Mouse (Mus musculus): ENCODE results near the gene Olfr631. TPM values are rescaled to one million over a fixed set of nuclear protein-coding genes. Genes with fewer than 3 reads are reported as not detected.
"Not testable (repeated sequence)": the region's sequence is repeated elsewhere in the genome, so short reads cannot be mapped to it uniquely, and the experiment has no call there.

Gene Olfr631
- total RNA-seq (2021), result not detected
- long read RNA-seq, experiment 1, result 0 reads
- long read RNA-seq, experiment 2, result 0 reads

DNA sequence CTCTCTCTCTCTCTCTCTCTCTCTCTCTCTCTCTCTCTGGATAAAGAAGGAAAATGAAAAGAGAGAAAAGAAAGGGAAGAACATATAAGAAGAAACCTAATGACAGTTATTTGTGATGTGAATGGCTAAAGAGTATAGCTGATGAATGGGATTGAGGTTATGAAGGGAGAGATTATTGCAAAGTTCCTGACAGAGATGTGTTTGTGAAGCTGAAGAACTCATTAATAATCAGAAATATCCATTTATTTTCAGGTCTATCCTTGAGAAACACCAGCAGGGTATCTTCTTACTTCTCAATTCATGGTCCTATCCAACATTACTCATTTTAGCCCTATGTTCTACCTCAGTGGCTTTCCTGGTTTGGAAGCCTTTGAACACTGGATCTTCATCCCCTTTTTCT, at the start of gene Olfr631:
Gene Olfr631, plus strand, starts transcription at position 301 of the 400 bp plus-strand sequence.
- DNase-seq (ENCODE audit: low spot score in 2 of 2), result no peak

DNA sequence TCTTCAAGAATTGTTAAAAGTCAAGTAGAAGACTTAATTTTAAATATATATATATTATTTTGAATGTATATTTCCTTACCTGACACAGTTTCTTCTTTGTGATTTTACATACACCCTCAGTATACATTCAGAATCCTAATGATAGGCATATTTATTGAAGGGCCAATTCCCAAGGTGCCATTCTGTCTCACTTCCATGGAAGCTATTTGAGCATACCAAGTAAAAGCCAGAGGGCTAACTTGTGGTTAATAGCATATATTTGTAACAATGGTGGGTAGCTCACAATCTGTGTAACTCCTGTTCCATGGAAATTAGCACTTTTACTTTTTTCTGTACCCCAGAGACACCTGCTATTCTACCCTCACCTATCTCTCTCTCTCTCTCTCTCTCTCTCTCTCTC, 42.5 kb upstream of the Olfr631 start, which contains the start of gene Olfr66:
Gene Olfr66, minus strand, starts transcription at position 101 of the 400 bp plus-strand sequence.
- DNase-seq (ENCODE audit: low spot score in 2 of 2), result no peak

DNA sequence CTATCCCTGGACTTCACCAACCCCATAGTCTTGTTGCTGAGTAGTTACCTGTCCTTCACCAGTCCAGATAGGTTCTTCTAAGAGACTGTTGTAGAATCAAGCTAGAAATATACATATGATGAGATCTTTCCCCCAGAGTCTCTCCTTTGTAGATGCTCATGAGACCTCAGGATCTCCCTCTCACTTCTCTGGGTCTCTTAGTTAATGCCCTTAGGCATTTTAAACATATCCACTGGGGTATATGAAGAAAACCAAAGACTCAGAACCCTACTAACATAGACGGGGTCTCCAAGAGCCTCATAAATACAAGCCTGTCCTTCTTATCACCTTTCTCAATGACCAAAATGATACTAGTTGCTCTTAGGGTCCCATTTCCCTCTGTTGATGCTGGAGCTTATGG, 34.2 kb upstream of the Olfr631 start, which contains the start of gene Olfr64:
Gene Olfr64, minus strand, starts transcription at position 101 of the 400 bp plus-strand sequence.
- no peak for DNase-seq (ENCODE audit: low spot score in 2 of 2)

DNA sequence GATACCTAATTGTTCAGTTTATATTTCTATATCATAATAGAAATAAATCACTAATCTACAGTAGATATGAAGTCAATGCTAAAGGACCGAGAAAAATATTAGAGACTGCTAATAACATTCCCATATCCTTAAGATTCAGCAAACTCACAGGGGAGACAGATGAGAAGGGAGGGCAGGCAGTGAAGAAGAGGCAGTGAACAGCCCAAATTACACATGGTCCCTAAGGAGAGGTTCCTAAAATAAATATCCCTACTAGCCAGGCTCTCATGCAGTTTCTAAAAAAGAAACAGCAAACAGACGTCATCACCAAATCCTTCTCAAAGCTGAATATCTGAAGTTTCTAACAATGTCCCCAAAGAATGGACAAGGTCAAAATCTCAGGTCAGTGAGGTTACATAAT, 25.4 kb upstream of the Olfr631 start, which contains the start of gene Olfr65:
Gene Olfr65, plus strand, starts transcription at position 301 of the 400 bp plus-strand sequence.
- no peak for DNase-seq (ENCODE audit: low spot score in 2 of 2)

DNA sequence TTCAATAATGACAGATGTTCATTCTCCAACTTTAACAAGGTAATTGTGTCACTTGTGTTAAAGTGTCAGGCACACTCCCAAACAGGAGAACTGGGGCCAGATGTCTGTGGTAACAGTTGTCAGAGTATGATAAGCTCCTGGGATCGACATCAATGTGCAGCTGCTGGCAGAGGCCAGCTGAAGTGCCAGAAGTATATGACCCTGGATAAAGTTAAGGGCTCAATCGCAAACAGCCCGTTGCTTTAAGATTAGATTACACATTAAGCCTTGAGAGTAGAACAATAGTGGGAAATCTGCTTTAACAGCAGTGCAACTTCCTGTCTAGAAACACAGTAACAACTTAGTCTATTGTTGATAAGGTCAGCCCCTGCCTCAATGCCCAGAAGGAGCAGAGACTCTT, 18.6 kb upstream of the Olfr631 start:
- no peak for DNase-seq (ENCODE audit: low spot score in 2 of 2)

DNA sequence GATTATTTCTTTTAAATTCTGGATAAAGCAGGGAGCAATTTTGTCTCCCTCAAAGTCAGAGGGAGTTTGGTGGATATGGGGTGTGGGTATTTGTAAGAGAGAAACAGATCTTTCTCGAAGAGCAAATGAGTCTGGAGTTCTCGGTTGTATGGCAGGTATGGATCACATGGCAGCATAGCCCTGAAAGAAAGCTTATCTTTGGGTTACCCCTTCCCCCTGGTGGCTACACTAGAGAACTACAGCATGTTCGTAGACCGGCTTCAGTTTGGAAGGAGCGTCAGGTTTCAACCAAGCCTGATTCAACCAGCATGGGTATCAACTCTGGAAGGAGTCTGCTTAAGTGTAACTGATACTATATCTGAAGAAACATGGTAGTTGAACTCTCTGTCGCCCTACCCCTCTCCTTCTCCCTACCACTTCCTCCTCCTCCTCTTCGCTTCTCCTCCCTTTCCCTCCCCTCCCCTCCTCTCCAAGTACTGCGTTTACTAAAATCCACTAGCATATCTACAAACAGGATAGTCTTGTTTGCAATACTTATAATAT, 15.6 kb upstream of the Olfr631 start:
- DNase-seq (ENCODE audit: low spot score in 2 of 2), result no peak

DNA sequence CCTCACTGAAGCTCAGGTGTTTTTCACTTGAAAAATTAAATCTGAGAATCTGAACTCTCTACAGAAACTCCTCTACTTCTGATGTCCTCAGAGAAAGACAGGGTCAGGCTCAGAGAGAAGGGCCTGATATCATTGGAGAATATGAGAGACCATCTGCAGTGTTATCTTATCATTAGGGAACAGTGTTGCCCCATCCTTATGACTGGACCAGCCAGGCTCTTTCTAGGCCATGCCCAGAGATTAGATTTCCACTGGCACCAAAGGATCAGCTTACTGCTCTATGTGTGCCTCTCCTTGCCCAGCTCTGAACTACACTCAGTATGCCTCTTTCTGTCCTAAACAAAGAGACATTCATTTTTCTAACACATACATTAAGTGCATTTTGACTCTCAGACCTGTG, 13.3 kb upstream of the Olfr631 start:
- no peak for DNase-seq (ENCODE audit: low spot score in 2 of 2)

DNA sequence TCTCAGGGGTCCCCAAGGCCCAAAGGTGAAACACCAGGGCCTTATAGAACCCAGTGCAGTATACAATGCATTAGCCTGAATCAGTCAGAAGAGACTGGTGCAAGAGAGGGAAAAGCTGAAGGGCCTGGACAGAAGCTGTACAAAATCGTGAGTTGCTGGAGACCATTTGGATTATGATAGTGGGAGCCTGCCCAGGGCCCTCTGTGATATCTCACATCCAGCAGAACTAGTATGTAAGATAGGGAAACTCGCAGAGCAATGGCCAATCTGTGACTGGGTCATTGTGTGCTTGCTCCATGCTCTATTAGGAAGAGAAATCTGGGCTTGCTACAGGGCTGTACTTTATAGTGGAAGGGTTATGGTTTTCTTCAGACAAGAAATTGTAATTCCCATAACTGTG, 5.6 kb downstream of the Olfr631 start, which contains the start of gene Olfr632:
Gene Olfr632, plus strand, starts transcription at position 84 of the 400 bp plus-strand sequence.
- DNase-seq (ENCODE audit: low spot score in 2 of 2), result no peak

DNA sequence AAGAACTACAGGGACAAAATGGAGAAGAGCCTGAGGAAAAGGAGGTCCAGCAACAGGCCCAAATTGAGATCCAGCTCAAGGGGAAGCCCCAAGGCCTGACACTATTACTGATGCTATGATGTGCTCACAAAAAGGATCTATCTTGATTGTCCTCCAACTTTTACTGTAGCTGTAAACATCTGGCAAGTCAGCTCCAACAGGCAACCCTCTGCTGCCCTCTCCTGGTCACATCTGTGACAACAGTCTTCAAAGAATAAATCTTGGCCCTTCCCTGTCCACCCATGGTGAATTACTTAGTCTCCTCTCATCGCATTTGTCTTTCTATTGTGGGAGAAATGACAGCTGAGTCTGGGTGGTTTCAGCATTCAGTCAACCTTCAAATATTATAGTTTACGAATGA, 14.1 kb downstream of the Olfr631 start:
- DNase-seq (ENCODE audit: low spot score in 2 of 2), result no peak

DNA sequence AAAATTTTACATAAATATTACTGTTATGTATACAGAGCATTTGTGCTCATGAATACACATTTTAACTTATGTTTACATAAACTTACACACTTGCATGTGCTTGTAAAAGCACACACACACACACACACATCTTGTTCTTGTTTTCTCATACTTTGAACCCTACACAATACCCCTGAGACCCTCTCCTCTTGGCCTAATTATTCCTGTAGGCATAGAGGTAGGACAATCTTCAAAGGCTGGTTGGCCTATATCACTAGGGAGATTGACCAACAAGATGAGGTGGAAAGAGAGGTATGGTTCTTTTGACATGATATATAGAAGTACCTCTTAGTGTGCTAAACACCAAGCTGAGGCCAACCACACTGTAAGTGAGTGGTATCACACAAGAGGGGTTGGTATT, 15.5 kb downstream of the Olfr631 start, which contains the start of gene Olfr633:
Gene Olfr633, plus strand, starts transcription at position 301 of the 400 bp plus-strand sequence.
- DNase-seq (ENCODE audit: low spot score in 2 of 2), result no peak

DNA sequence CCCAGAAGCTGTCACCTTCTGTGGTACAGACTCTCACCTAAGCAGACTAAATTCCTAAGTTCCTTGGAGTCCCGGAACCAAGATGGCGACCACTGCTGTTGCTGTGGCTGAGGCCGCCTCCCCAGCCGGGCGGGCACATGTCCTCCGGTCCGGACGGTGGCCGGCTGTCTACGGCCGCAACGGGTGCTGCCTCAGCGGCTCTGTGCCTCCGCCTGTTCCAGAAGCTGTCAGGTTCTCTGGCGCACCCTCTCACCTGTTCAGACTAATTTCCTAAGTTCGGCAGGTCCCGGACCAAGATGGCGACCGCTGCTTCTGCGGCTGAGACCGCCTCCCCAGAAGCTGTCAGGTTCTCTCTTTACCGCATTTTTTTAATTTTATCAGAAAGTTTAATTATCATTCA, 38.2 kb downstream of the Olfr631 start:
- DNase-seq (ENCODE audit: low spot score in 2 of 2), result not testable (repeated sequence)

DNA sequence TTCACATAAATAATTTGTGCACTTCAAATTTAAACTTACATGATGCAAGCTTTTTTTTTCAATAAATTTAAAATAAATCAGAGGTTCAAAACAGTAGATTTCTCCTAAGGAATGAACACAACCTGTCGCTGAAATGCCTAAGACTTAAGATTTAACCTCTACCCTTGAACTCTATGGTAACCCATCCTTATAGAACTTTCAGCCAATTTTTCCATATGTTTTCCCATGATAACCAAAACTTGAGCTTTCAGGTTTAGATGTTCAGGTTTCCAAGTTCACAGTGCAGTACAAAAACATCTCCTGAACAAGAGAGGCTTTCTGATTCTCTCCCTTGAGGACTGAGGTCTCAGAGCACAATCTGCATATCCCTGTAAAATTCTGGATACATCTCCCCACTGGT, 42.2 kb downstream of the Olfr631 start, which contains the start of gene Olfr635:
Gene Olfr635, plus strand, starts transcription at position 301 of the 400 bp plus-strand sequence.
- DNase-seq (ENCODE audit: low spot score in 2 of 2), result no peak

DNA sequence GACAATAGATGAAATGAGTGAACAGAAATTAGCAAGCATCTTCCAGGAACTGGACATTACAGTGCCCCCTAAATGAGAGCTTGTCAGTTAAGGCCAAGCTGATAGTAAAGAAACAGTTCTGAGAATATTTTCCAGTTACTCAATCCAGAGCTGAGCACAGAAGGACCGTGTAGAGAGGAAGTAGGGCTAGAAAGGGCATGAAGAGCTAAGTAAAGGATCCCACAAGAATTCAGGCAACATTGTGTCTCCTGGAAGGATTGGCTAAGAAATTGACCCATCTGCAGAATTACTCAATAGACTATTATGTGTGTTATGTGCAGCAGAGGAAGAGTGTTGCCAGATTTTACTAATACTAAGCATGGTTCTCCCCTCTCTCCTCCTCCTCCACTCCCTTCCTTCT, 43.2 kb downstream of the Olfr631 start:
- DNase-seq (ENCODE audit: low spot score in 2 of 2), result no peak

Other genes with a start within 250 kb of the Olfr631 start
- not detected for gene Olfr625-ps1, start 246.1 kb upstream of the Olfr631 start, total RNA-seq (2021)
- gene Olfr243, start 214.2 kb upstream of the Olfr631 start, total RNA-seq (2021), result not detected
- not detected for gene Olfr628, start 198.5 kb upstream of the Olfr631 start, total RNA-seq (2021)
- not detected for gene Olfr629, start 183.9 kb upstream of the Olfr631 start, total RNA-seq (2021)
- not detected for gene Olfr630, start 171.5 kb upstream of the Olfr631 start, total RNA-seq (2021)
- not detected for gene Olfr69, start 157.2 kb upstream of the Olfr631 start, total RNA-seq (2021)
- gene Olfr68, start 149.1 kb upstream of the Olfr631 start, total RNA-seq (2021), result not detected
- gene Olfr67, start 137.0 kb upstream of the Olfr631 start, total RNA-seq (2021), result not detected
- gene Hbb-bt, start 114.8 kb upstream of the Olfr631 start, total RNA-seq (2021), result 10 to 100 TPM; 58.3 to 79.4 TPM
- gene Hbb-bs, start 100.7 kb upstream of the Olfr631 start, total RNA-seq (2021), result 100 to 1,000 TPM; 565 to 654 TPM
- gene Hbb-bh2, start 88.3 kb upstream of the Olfr631 start, total RNA-seq (2021), result not detected
- gene Hbb-bh1, start 85.7 kb upstream of the Olfr631 start, total RNA-seq (2021), result not detected
- not detected for gene Hbb-y, start 75.6 kb upstream of the Olfr631 start, total RNA-seq (2021)
- not detected for gene Olfr66, start 42.6 kb upstream of the Olfr631 start, total RNA-seq (2021)
- not detected for gene Olfr64, start 34.3 kb upstream of the Olfr631 start, total RNA-seq (2021)
- gene Olfr65, start 25.3 kb upstream of the Olfr631 start, total RNA-seq (2021), result not detected
- not detected for gene Olfr632, start 5.5 kb downstream of the Olfr631 start, total RNA-seq (2021)
- not detected for gene Olfr633, start 15.6 kb downstream of the Olfr631 start, total RNA-seq (2021)
- under 1 TPM; 0.07 to 0.09 TPM for gene Olfr635, start 42.3 kb downstream of the Olfr631 start, total RNA-seq (2021)
- gene Olfr638, start 69.9 kb downstream of the Olfr631 start, total RNA-seq (2021), result not detected
- under 1 TPM; 0.07 to 0.19 TPM for gene Olfr639, start 88.5 kb downstream of the Olfr631 start, total RNA-seq (2021)
- gene Olfr640, start 96.7 kb downstream of the Olfr631 start, total RNA-seq (2021), result not detected
- gene Olfr641, start 106.6 kb downstream of the Olfr631 start, total RNA-seq (2021), result not detected
- not detected for gene Olfr642, start 123.8 kb downstream of the Olfr631 start, total RNA-seq (2021)
- not detected for gene 4930516K23Rik, start 132.6 kb downstream of the Olfr631 start, total RNA-seq (2021)
- not detected for gene Olfr644, start 143.0 kb downstream of the Olfr631 start, total RNA-seq (2021)
- not detected for gene Olfr645, start 156.6 kb downstream of the Olfr631 start, total RNA-seq (2021)
- not detected for gene Olfr646, start 176.0 kb downstream of the Olfr631 start, total RNA-seq (2021)
- not detected for gene Ubqln5, start 201.0 kb downstream of the Olfr631 start, total RNA-seq (2021)
- not detected for gene Olfr643, start 208.6 kb downstream of the Olfr631 start, total RNA-seq (2021)
- not detected for gene Ubqln3, start 214.5 kb downstream of the Olfr631 start, total RNA-seq (2021)
- gene Ubqlnl, start 221.7 kb downstream of the Olfr631 start, total RNA-seq (2021), result not detected
- gene Olfm5, start 236.0 kb downstream of the Olfr631 start, total RNA-seq (2021), result not detected

Data from layer of hippocampus, postnatal 14 days (tissue).